17 mouse cellular contexts compared by ENCODE assay signal in the genomic region with DNA sequence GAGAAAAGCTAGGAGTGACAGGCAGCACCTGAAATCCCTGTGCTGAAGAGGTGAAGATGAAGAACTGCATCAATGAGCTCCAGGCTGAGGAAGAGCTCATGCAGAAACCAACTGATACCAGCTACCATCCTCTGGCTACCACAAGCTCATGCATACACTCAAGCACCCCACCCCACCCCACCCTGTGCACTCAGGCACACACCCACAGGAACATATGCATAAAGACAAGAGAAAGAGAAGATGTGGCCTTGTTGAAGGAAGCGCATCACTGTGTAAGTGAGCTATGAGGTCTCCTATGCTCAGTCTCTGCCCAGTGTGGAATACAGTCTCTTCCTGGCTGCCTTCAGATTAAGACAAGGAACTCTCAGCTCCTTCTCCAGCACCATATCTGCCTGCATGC. TPM values are rescaled to one million over a fixed set of nuclear protein-coding genes. Genes with fewer than 3 reads are reported as not detected.
"Had no signal": no experiment of that assay in that cellular context is flagged by ENCODE, and none has a peak within 500 bp of the region (broad histone marks: within the 10 kb centered on the region; RNA-seq: fewer than 3 reads in every experiment).

No protein-coding gene starts in this region.

- H3K27ac ChIP-seq: midbrain, embryonic 10.5 days; midbrain, embryonic 12.5 days; neural tube, embryonic 13.5 days; neural tube, embryonic 15.5 days; stomach, embryonic 15.5 days; stomach, postnatal 0 days had no signal

- H3K4me1 ChIP-seq: midbrain, embryonic 10.5 days; midbrain, embryonic 12.5 days; neural tube, embryonic 13.5 days; neural tube, embryonic 15.5 days; stomach, embryonic 15.5 days had no signal

- H3K9me3 ChIP-seq: midbrain, embryonic 10.5 days; midbrain, embryonic 12.5 days; neural tube, embryonic 13.5 days; neural tube, embryonic 15.5 days; stomach, embryonic 15.5 days had no signal

- DNase-seq: lung, adult 18-20 months; lung, embryonic 14.5 days; lung, postnatal 10 days; lung, postnatal 4 days; midbrain, embryonic 14.5 days; retina, postnatal 1 day; right cerebral cortex, adult 18-20 months; thymus, adult 2 months had no signal

- H3K4me3 ChIP-seq: midbrain, embryonic 10.5 days; midbrain, embryonic 12.5 days; myocyte; neural tube, embryonic 13.5 days; neural tube, embryonic 15.5 days; stomach, embryonic 15.5 days had no signal

- H3K27me3 ChIP-seq: midbrain, embryonic 12.5 days; neural tube, embryonic 13.5 days; neural tube, embryonic 15.5 days; stomach, embryonic 15.5 days had no signal

- H3K4me2 ChIP-seq: lung, embryonic 14.5 days; midbrain, embryonic 12.5 days; neural tube, embryonic 13.5 days; neural tube, embryonic 15.5 days; stomach, embryonic 15.5 days had no signal

- H3K9ac ChIP-seq: lung, embryonic 14.5 days; midbrain, embryonic 12.5 days; neural tube, embryonic 13.5 days; neural tube, embryonic 15.5 days; stomach, embryonic 15.5 days had no signal

- ATAC-seq: midbrain, embryonic 16.5 days had no signal

RNA-seq across cellular contexts. Expression of gene Cd19, which starts 26.5 kb away (rescaled TPM):
- polyA plus RNA-seq: lung, embryonic 14.5 days; midbrain, embryonic 12.5 days; midbrain, embryonic 14.5 days; midbrain, embryonic 16.5 days; neural tube, embryonic 11.5 days had no signal
